Mouse (Mus musculus) stomach, postnatal 0 days (tissue): ENCODE data around the gene Mmp21. TPM values are rescaled to one million over a fixed set of nuclear protein-coding genes. Genes with fewer than 3 reads are reported as not detected.

Experiments
- ATAC-seq: fragments of 200-750 bp; cut with Nextera tagmentation; 2 replicates; pipeline ENCODE4 v1.8.0; 2017; ENCODE audit not compliant: low FRiP score, low TSS enrichment
- DNase-seq: peaks from one replicate; pipeline ENCODE4 v3.0.0-alpha.2; 2016; ENCODE audit warnings: low spot score
- H3K27ac ChIP-seq: fragments of 300-500 bp; sonication (generic); replicated peaks from 2 replicates; pipeline ENCODE4 v1.5.1; 2014; ENCODE audit warnings: mild to moderate bottlenecking, control low read depth
- H3K27me3 ChIP-seq: fragments of 300-500 bp; sonication (generic); 2 replicates; pipeline ENCODE4 v1.6.1; 2014; ENCODE audit warnings: low read length; ENCODE audit not compliant: control insufficient read depth, insufficient read depth
- H3K36me3 ChIP-seq: fragments of 300-500 bp; sonication (generic); 2 replicates; pipeline ENCODE4 v1.6.1; 2014; ENCODE audit warnings: low read length, mixed read lengths; ENCODE audit not compliant: control insufficient read depth, insufficient read depth
- H3K4me1 ChIP-seq: fragments of 300-500 bp; sonication (generic); replicated peaks from 2 replicates; pipeline ENCODE4 v1.6.1; 2014; ENCODE audit warnings: antibody characterized with exemption; ENCODE audit not compliant: control insufficient read depth, insufficient read depth
- H3K4me2 ChIP-seq: fragments of 300-500 bp; sonication (generic); replicated peaks from 2 replicates; pipeline ENCODE4 v1.6.1; 2014; ENCODE audit warnings: low read depth, mild to moderate bottlenecking, control low read depth, moderate library complexity
- H3K4me3 ChIP-seq: fragments of 300-500 bp; sonication (generic); 2 replicates; pipeline ENCODE4 v1.5.1; 2014; ENCODE audit warnings: low read depth, low read length, control low read depth
- H3K9ac ChIP-seq: fragments of 300-500 bp; sonication (generic); 2 replicates; pipeline ENCODE4 v1.6.1; 2014; ENCODE audit warnings: mild to moderate bottlenecking, low read length, control low read depth, mixed read lengths
- H3K9me3 ChIP-seq: fragments of 300-500 bp; sonication (generic); 2 replicates; pipeline ENCODE4 v1.6.1; 2016; ENCODE audit warnings: low read length; ENCODE audit not compliant: control insufficient read depth
- CTCF ChIP-seq: IDR thresholded peaks from 2 replicates; pipeline ENCODE4 v1.5.1; 2016; ENCODE audit warnings: antibody characterized with exemption, low read depth, mild to moderate bottlenecking, moderate library complexity
- EP300 ChIP-seq: optimal IDR thresholded peaks from 2 replicates; pipeline ENCODE3; 2016; ENCODE audit warnings: antibody characterized with exemption
- WGBS: fragments of 180-500 bp; shearing (Covaris S2); extraction: QIAGEN DNeasy Blood & Tissue Kit; methylation state at CpG from one replicate; pipeline ENCODE4 v1.1.7; 2014; 5-methylcytosine and 5-hydroxymethylcytosine counted together
- polyA plus RNA-seq: library from polyadenylated mRNA; unstranded; fragments of >200 nt; fragmentation: Nextera tagmentation; extraction: Ambion mirVana; gene quantifications from 2 replicates; pipeline ENCODE4 v1.2.1, GENCODE M21; 2015

Mmp21 gene
- polyA plus RNA-seq = 0.06 TPM in 1 of 2 replicates, not detected in the other

GRCm38 (mm10) chr7:133679961-133680360 is at the start of gene Mmp21:
TSS of gene Mmp21 (minus strand) at chr7:133680061.
- no peak for TF ChIP-seq EP300
- no peak for TF ChIP-seq CTCF
- H3K27me3 ChIP-seq = no peaks in the 10 kb centered on the region
- no peak within 1 kb of the TSS for H3K9ac ChIP-seq
- H3K9me3 ChIP-seq = no peaks in the 10 kb centered on the region
- H3K4me3 ChIP-seq = no peak within 1 kb of the TSS
- H3K36me3 ChIP-seq = no peaks in the 10 kb centered on the region
- no peak within 1 kb of the TSS for H3K4me2 ChIP-seq
- 69% methylated on average over 3 of the region's 3 CpGs for WGBS
- H3K4me1 ChIP-seq = no peaks in the 10 kb centered on the region
- DNase-seq (no peak), ATAC-seq (no peak)
- no peak within 1 kb of the TSS for H3K27ac ChIP-seq

GRCm38 (mm10) chr7:133729351-133729750 is 49.5 kb upstream of the Mmp21 start:
- no peak for TF ChIP-seq EP300
- no peak for TF ChIP-seq CTCF
- Histone ChIP-seq H3K4me1 (no peaks in the 10 kb centered on the region), H3K4me2 (no peak overlapping the region), H3K27ac (no peak overlapping the region), H3K36me3 (peaks cover under 1% of the 10 kb centered on the region; the same call in 1 of the 2 replicates), H3K9me3 (no peaks in the 10 kb centered on the region), H3K27me3 (no peaks in the 10 kb centered on the region), H3K9ac (no peak overlapping the region), H3K4me3 (no peak overlapping the region)
- DNase-seq = no peak
- 74% methylated on average over 5 of the region's 5 CpGs for WGBS
- no peak for ATAC-seq

- H3K9ac ChIP-seq = no peak overlapping the region
- DNase-seq = no peak
- no peak overlapping the region for H3K4me3 ChIP-seq
- no peaks in the 10 kb centered on the region for H3K4me1 ChIP-seq
- 83% methylated on average over 6 of the region's 6 CpGs for WGBS
- no peaks in the 10 kb centered on the region for H3K9me3 ChIP-seq
- H3K27ac ChIP-seq = no peak overlapping the region
- H3K36me3 ChIP-seq = peaks cover 4% of the 10 kb centered on the region; the same call in 1 of the 2 replicates
- TF ChIP-seq CTCF (no peak), EP300 (no peak)
- H3K4me2 ChIP-seq = no peak overlapping the region
- H3K27me3 ChIP-seq = no peaks in the 10 kb centered on the region
- no peak for ATAC-seq
Measured at GRCm38 (mm10) chr7:133727027-133727426, 47.2 kb upstream of the Mmp21 start.

GRCm38 (mm10) chr7:133725571-133725970 is 45.7 kb upstream of the Mmp21 start:
- Histone ChIP-seq H3K9ac (no peak overlapping the region), H3K27me3 (no peaks in the 10 kb centered on the region), H3K36me3 (peaks cover 14% of the 10 kb centered on the region), H3K9me3 (no peaks in the 10 kb centered on the region), H3K4me2 (no peak overlapping the region), H3K4me3 (no peak overlapping the region), H3K27ac (no peak overlapping the region), H3K4me1 (no peaks in the 10 kb centered on the region)
- no peak for ATAC-seq
- no peak for TF ChIP-seq EP300
- TF ChIP-seq CTCF = no peak
- WGBS = 71% methylated on average over 10 of the region's 10 CpGs
- no peak for DNase-seq

- no peak overlapping the region for H3K27ac ChIP-seq
- DNase-seq = no peak
Measured at GRCm38 (mm10) chr7:133724844-133725243, 45.0 kb upstream of the Mmp21 start.

GRCm38 (mm10) chr7:133720616-133721015 is 40.8 kb upstream of the Mmp21 start:
- H3K9me3 ChIP-seq = no peaks in the 10 kb centered on the region
- no peak for TF ChIP-seq CTCF
- TF ChIP-seq EP300 = no peak
- peaks cover 25% of the 10 kb centered on the region for H3K36me3 ChIP-seq
- no peak overlapping the region for H3K4me3 ChIP-seq
- no peak for ATAC-seq
- H3K4me1 ChIP-seq = no peaks in the 10 kb centered on the region
- no peak overlapping the region for H3K27ac ChIP-seq
- H3K4me2 ChIP-seq = no peak overlapping the region
- no peaks in the 10 kb centered on the region for H3K27me3 ChIP-seq
- DNase-seq = no peak
- no peak overlapping the region for H3K9ac ChIP-seq
- 88% methylated on average over 11 of the region's 11 CpGs for WGBS

More at GRCm38 (mm10) chr7:133724844-133725243, 45.0 kb upstream of the Mmp21 start:
- Histone ChIP-seq H3K9ac (no peak overlapping the region), H3K4me2 (no peak overlapping the region), H3K27me3 (no peaks in the 10 kb centered on the region), H3K4me1 (no peaks in the 10 kb centered on the region), H3K4me3 (no peak overlapping the region), H3K36me3 (peaks cover 19% of the 10 kb centered on the region), H3K9me3 (no peaks in the 10 kb centered on the region)
- no peak for ATAC-seq
- WGBS = 84% methylated on average over 10 of the region's 10 CpGs
- no peak for TF ChIP-seq EP300
- TF ChIP-seq CTCF = no peak
